Mouse (Mus musculus) brain, embryonic 14.5 days (tissue): ENCODE measurements at regions not wholly inside any gene's neighbourhood (a gene's known extent, or its start where the extent isn't known, plus 50 kb on each side); places are given as distances from the start of the nearest gene placed in this dataset.

Source experiments
- CTCF ChIP-seq: fragments of 200-500 bp; IDR thresholded peaks from 2 replicates; pipeline ENCODE4 v1.5.1; 2012; ENCODE audit warnings: inconsistent platforms, mild to moderate bottlenecking, moderate library complexity, borderline replicate concordance; ENCODE audit not compliant: insufficient read depth, insufficient read length; ENCODE audit errors: extremely low read depth
- POLR2A ChIP-seq: fragments of 200-500 bp; IDR thresholded peaks from 2 replicates; pipeline ENCODE4 v1.6.1; 2012; ENCODE audit warnings: mild to moderate bottlenecking, inconsistent platforms, borderline replicate concordance; ENCODE audit not compliant: poor library complexity, insufficient read depth, insufficient read length, severe bottlenecking; ENCODE audit errors: extremely low read depth

- TF ChIP-seq CTCF (no peak), POLR2A (no peak)
Observed at GRCm38 (mm10) chr9:32024767-32025166, 91.2 kb upstream of the Arhgap32 start.
